Mouse (Mus musculus): Measurements from ENCODE around the gene Fbxw7. TPM values are rescaled to one million over a fixed set of nuclear protein-coding genes. Genes with fewer than 3 reads are reported as not detected.

Gene Fbxw7
- polyA plus RNA-seq, 1 experiment: 34.4 TPM

GRCm38 (mm10) chr3:84870126-84870525 lies 55.1 kb downstream of the Fbxw7 start:
- no peaks in the 10 kb centered on the region; the same call in 1 of the 2 replicates for H3K36me3 ChIP-seq (ENCODE audit: control insufficient read depth, insufficient read depth, low read length, poor library complexity, severe bottlenecking)
- no peak overlapping the region for H3K4me3 ChIP-seq (ENCODE audit: low read depth, low read length)
- H3K9me3 ChIP-seq (replicated peaks; ENCODE audit: control insufficient read depth, insufficient read depth, low read length, poor library complexity, severe bottlenecking): no peaks in the 10 kb centered on the region
- H3K27ac ChIP-seq (ENCODE audit: insufficient read depth, low read length): no peak overlapping the region
- no peak overlapping the region for H3K9ac ChIP-seq (ENCODE audit: low read depth, poor library complexity, severe bottlenecking)
- no peak for TF ChIP-seq CTCF (IDR thresholded peaks at IDR 0.05; ENCODE audit: low read depth, low read length)
- no peaks in the 10 kb centered on the region for H3K4me1 ChIP-seq (ENCODE audit: control insufficient read depth, insufficient read depth, low read length)
- no peaks in the 10 kb centered on the region for H3K27me3 ChIP-seq (ENCODE audit: control insufficient read depth, insufficient read depth, low read length, poor library complexity, severe bottlenecking)

GRCm38 (mm10) chr3:84875306-84875705 lies 60.2 kb downstream of the Fbxw7 start:
- TF ChIP-seq EP300 (IDR thresholded peaks at IDR 0.05; ENCODE audit: insufficient read depth, low read depth, low read length): no peak
- TF ChIP-seq POLR2A (IDR thresholded peaks at IDR 0.05; ENCODE audit: insufficient read depth, low read length): no peak
- no peak for TF ChIP-seq CTCF (IDR thresholded peaks at IDR 0.05; ENCODE audit: low read depth, low read length)
- H3K4me3 ChIP-seq (ENCODE audit: low read depth, low read length): no peak overlapping the region
- no peak overlapping the region for H3K9ac ChIP-seq (ENCODE audit: low read depth, poor library complexity, severe bottlenecking)
- H3K4me1 ChIP-seq (ENCODE audit: control insufficient read depth, insufficient read depth, low read length): no peaks in the 10 kb centered on the region
- H3K27ac ChIP-seq (ENCODE audit: insufficient read depth, low read length): no peak overlapping the region
- no peaks in the 10 kb centered on the region for H3K9me3 ChIP-seq (replicated peaks; ENCODE audit: control insufficient read depth, insufficient read depth, low read length, poor library complexity, severe bottlenecking)
- H3K36me3 ChIP-seq (ENCODE audit: control insufficient read depth, insufficient read depth, low read length, poor library complexity, severe bottlenecking): no peaks in the 10 kb centered on the region
- H3K27me3 ChIP-seq (ENCODE audit: control insufficient read depth, insufficient read depth, low read length, poor library complexity, severe bottlenecking): no peaks in the 10 kb centered on the region

DNA sequence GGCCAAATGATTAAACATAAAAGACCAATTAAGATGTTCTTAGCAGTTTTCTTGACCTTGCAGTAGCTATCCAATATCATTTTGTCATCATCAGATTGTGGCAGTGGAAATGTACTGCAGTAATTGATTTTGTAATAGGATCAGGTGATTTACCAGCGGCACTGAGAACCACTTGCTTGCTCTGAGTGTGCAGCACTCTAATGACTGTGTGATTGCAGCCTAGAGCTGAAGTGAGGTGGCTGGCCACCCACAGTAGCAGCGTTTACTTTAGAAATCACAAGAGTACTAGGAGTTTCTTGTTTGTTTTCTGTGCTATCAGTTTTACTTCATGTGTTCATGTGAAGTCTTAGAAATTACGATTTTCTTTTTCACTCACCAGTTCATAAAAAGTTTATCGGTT lies 61.1 kb downstream of the Fbxw7 start:
- Histone ChIP-seq H3K27ac (ENCODE audit: insufficient read depth, low read length) (no peak overlapping the region), H3K4me3 (ENCODE audit: low read depth, low read length) (no peak overlapping the region), H3K27me3 (ENCODE audit: control insufficient read depth, insufficient read depth, low read length, poor library complexity, severe bottlenecking) (no peaks in the 10 kb centered on the region), H3K4me1 (ENCODE audit: control insufficient read depth, insufficient read depth, low read length) (no peaks in the 10 kb centered on the region), H3K9ac (ENCODE audit: low read depth, poor library complexity, severe bottlenecking) (no peak overlapping the region), H3K36me3 (ENCODE audit: control insufficient read depth, insufficient read depth, low read length, poor library complexity, severe bottlenecking) (no peaks in the 10 kb centered on the region), H3K9me3 (replicated peaks; ENCODE audit: control insufficient read depth, insufficient read depth, low read length, poor library complexity, severe bottlenecking) (no peaks in the 10 kb centered on the region)
- TF ChIP-seq CTCF (IDR thresholded peaks at IDR 0.05; ENCODE audit: low read depth, low read length): no peak
- TF ChIP-seq EP300 (IDR thresholded peaks at IDR 0.05; ENCODE audit: insufficient read depth, low read depth, low read length): no peak
- no peak for TF ChIP-seq POLR2A (IDR thresholded peaks at IDR 0.05; ENCODE audit: insufficient read depth, low read length)

DNA sequence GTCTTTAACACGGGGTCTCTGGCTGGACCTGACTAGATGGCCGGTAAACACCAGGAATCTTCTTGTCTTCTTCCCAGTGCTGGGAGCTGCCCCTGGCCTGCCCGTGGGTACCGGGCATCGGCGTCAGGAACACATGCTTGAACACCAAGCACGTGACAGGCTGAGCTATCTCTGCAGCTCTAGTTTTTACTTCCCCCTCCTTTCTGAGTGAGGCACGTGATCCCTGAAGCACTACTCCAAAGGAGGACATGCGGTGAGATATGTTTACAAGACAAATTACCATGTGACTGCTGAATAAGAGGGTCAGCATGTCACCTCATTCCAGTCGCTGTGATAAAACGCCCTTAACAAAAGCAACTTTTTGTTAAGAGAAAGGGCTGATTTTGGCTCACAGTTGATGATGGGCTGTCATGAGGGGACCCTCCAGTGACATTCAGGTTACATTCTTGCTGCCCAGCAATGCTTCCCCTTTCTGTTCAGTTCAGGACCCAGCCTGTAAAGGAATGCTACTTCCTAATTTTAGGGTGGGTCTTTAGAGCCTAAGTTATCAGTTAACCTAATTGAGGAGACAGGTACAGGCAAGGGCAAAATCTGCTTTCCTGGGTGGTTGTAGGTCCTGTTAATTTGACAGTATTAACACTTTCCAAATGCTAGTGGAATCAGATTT lies 68.9 kb downstream of the Fbxw7 start:
- TF ChIP-seq CTCF (IDR thresholded peaks at IDR 0.05; ENCODE audit: low read depth, low read length) (no peak), POLR2A (IDR thresholded peaks at IDR 0.05; ENCODE audit: insufficient read depth, low read length) (no peak), EP300 (IDR thresholded peaks at IDR 0.05; ENCODE audit: insufficient read depth, low read depth, low read length) (no peak)
- no peaks in the 10 kb centered on the region for H3K9me3 ChIP-seq (replicated peaks; ENCODE audit: control insufficient read depth, insufficient read depth, low read length, poor library complexity, severe bottlenecking)
- H3K9ac ChIP-seq (ENCODE audit: low read depth, poor library complexity, severe bottlenecking): no peak overlapping the region
- H3K4me1 ChIP-seq (ENCODE audit: control insufficient read depth, insufficient read depth, low read length): no peaks in the 10 kb centered on the region
- no peaks in the 10 kb centered on the region for H3K27me3 ChIP-seq (ENCODE audit: control insufficient read depth, insufficient read depth, low read length, poor library complexity, severe bottlenecking)
- no peak overlapping the region for H3K4me3 ChIP-seq (ENCODE audit: low read depth, low read length)
- no peaks in the 10 kb centered on the region for H3K36me3 ChIP-seq (ENCODE audit: control insufficient read depth, insufficient read depth, low read length, poor library complexity, severe bottlenecking)
- no peak overlapping the region for H3K27ac ChIP-seq (ENCODE audit: insufficient read depth, low read length)

- TF ChIP-seq EP300 (IDR thresholded peaks at IDR 0.05; ENCODE audit: insufficient read depth, low read depth, low read length) (no peak), CTCF (IDR thresholded peaks at IDR 0.05; ENCODE audit: low read depth, low read length) (no peak), POLR2A (IDR thresholded peaks at IDR 0.05; ENCODE audit: insufficient read depth, low read length) (no peak)
These were observed 74.6 kb downstream of the Fbxw7 start for GRCm38 (mm10) chr3:84889648-84890047.

GRCm38 (mm10) chr3:84890983-84891382 lies 75.9 kb downstream of the Fbxw7 start:
- no peaks in the 10 kb centered on the region; the same call in 1 of the 2 replicates for H3K36me3 ChIP-seq (ENCODE audit: control insufficient read depth, insufficient read depth, low read length, poor library complexity, severe bottlenecking)
- H3K4me3 ChIP-seq (ENCODE audit: low read depth, low read length): no peak overlapping the region
- no peaks in the 10 kb centered on the region for H3K9me3 ChIP-seq (replicated peaks; ENCODE audit: control insufficient read depth, insufficient read depth, low read length, poor library complexity, severe bottlenecking)
- no peaks in the 10 kb centered on the region for H3K27me3 ChIP-seq (ENCODE audit: control insufficient read depth, insufficient read depth, low read length, poor library complexity, severe bottlenecking)
- TF ChIP-seq CTCF (IDR thresholded peaks at IDR 0.05; ENCODE audit: low read depth, low read length): no peak
- TF ChIP-seq EP300 (IDR thresholded peaks at IDR 0.05; ENCODE audit: insufficient read depth, low read depth, low read length): no peak
- no peak for TF ChIP-seq POLR2A (IDR thresholded peaks at IDR 0.05; ENCODE audit: insufficient read depth, low read length)
- no peak overlapping the region for H3K9ac ChIP-seq (ENCODE audit: low read depth, poor library complexity, severe bottlenecking)
- H3K27ac ChIP-seq (ENCODE audit: insufficient read depth, low read length): no peak overlapping the region
- H3K4me1 ChIP-seq (ENCODE audit: control insufficient read depth, insufficient read depth, low read length): no peaks in the 10 kb centered on the region

More at GRCm38 (mm10) chr3:84889648-84890047, 74.6 kb downstream of the Fbxw7 start:
- Histone ChIP-seq H3K4me3 (ENCODE audit: low read depth, low read length) (no peak overlapping the region), H3K4me1 (ENCODE audit: control insufficient read depth, insufficient read depth, low read length) (no peaks in the 10 kb centered on the region), H3K27ac (ENCODE audit: insufficient read depth, low read length) (no peak overlapping the region), H3K9me3 (replicated peaks; ENCODE audit: control insufficient read depth, insufficient read depth, low read length, poor library complexity, severe bottlenecking) (no peaks in the 10 kb centered on the region), H3K27me3 (ENCODE audit: control insufficient read depth, insufficient read depth, low read length, poor library complexity, severe bottlenecking) (no peaks in the 10 kb centered on the region), H3K36me3 (ENCODE audit: control insufficient read depth, insufficient read depth, low read length, poor library complexity, severe bottlenecking) (no peaks in the 10 kb centered on the region; the same call in 1 of the 2 replicates), H3K9ac (ENCODE audit: low read depth, poor library complexity, severe bottlenecking) (no peak overlapping the region)
